Mouse (Mus musculus): ENCODE data around the gene Gm29776.

Gm29776 gene

GRCm38 (mm10) chr14:54709054-54709453 is 10.4 kb upstream of the Gm29776 start:
- no peak for DNase-seq (ENCODE audit: low spot score)

GRCm38 (mm10) chr14:54706589-54707320 is 8.1 kb upstream of the Gm29776 start:
- DNase-seq (ENCODE audit: low spot score) = peak; percentile 26

- DNase-seq (ENCODE audit: low spot score) = peak; percentile 61
Observed at GRCm38 (mm10) chr14:54705844-54706243, 7.2 kb upstream of the Gm29776 start.

GRCm38 (mm10) chr14:54703207-54703606 is 4.6 kb upstream of the Gm29776 start:
- no peak for DNase-seq (ENCODE audit: low spot score)

GRCm38 (mm10) chr14:54701298-54701697 is 2.7 kb upstream of the Gm29776 start:
- peak; percentile 77 for DNase-seq (ENCODE audit: low spot score)

- DNase-seq (ENCODE audit: low spot score) = no peak
Observed at GRCm38 (mm10) chr14:54699586-54699985, 953 bp upstream of the Gm29776 start.

- DNase-seq (ENCODE audit: low spot score) = no peak
Observed at GRCm38 (mm10) chr14:54696752-54697151, 1.9 kb downstream of the Gm29776 start.

GRCm38 (mm10) chr14:54695042-54695441 is 3.6 kb downstream of the Gm29776 start:
- no peak for DNase-seq (ENCODE audit: low spot score)

GRCm38 (mm10) chr14:54687251-54687650 is 11.4 kb downstream of the Gm29776 start:
- no peak for DNase-seq (ENCODE audit: low spot score)

- DNase-seq (ENCODE audit: low spot score) = peak; percentile 100
Observed at GRCm38 (mm10) chr14:54686522-54687143, 12.0 kb downstream of the Gm29776 start, which contains the start of gene Acin1. Acin1 (minus strand) TSS chr14:54686931.

- no peak for DNase-seq (ENCODE audit: low spot score)
Observed at GRCm38 (mm10) chr14:54686063-54686521, 12.5 kb downstream of the Gm29776 start, which contains the start of gene 1700123O20Rik. 1700123O20Rik (plus strand) TSS chr14:54686216.

GRCm38 (mm10) chr14:54685471-54685870 is 13.2 kb downstream of the Gm29776 start:
- DNase-seq (ENCODE audit: low spot score) = no peak

GRCm38 (mm10) chr14:54682396-54682795 is 16.2 kb downstream of the Gm29776 start:
- no peak for DNase-seq (ENCODE audit: low spot score)

GRCm38 (mm10) chr14:54678657-54679304 is 19.9 kb downstream of the Gm29776 start:
- DNase-seq (ENCODE audit: low spot score) = no peak

GRCm38 (mm10) chr14:54676290-54676689 is 22.3 kb downstream of the Gm29776 start:
- no peak for DNase-seq (ENCODE audit: low spot score)

GRCm38 (mm10) chr14:54674317-54674716 is 24.3 kb downstream of the Gm29776 start:
- DNase-seq (ENCODE audit: low spot score) = no peak

GRCm38 (mm10) chr14:54669381-54669780 is 29.3 kb downstream of the Gm29776 start:
- peak; percentile 38 for DNase-seq (ENCODE audit: low spot score)

GRCm38 (mm10) chr14:54664477-54665222 is 34.0 kb downstream of the Gm29776 start:
- DNase-seq (ENCODE audit: low spot score) = no peak

- no peak for DNase-seq (ENCODE audit: low spot score)
Observed at GRCm38 (mm10) chr14:54660009-54660408, 38.6 kb downstream of the Gm29776 start.

GRCm38 (mm10) chr14:54653496-54653895 is 45.1 kb downstream of the Gm29776 start:
- peak; percentile 85 for DNase-seq (ENCODE audit: low spot score)

- DNase-seq (ENCODE audit: low spot score) = no peak
Observed at GRCm38 (mm10) chr14:54652787-54653186, 45.8 kb downstream of the Gm29776 start.

- no peak for DNase-seq (ENCODE audit: low spot score)
Observed at GRCm38 (mm10) chr14:54651556-54651955, 47.1 kb downstream of the Gm29776 start.

Data from ovary, postnatal 36 days (tissue).